Mouse (Mus musculus): ENCODE measurements around the gene 6030498E09Rik.

6030498E09Rik gene

DNA sequence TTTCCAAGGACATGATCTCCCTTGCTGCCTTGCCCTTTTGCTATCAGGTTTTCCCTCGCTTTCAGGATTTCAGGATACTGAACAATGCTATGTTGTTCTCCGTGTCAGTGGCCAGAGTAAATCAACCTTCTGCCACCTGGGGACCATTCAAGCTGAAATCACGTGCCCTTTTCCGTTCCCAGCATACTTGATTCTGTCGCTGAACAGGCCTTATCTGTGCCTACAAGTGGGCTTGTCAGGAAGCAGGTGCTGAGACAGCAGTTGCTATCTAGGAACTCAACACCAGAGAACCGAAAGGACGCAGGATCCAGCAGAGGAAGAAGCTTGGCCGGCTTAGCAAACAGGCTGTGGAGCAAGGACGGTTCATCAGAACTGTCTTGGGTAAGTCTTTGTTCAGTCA lies at the start of gene 6030498E09Rik:
6030498E09Rik (plus strand) TSS at position 194 of the 400 bp plus-strand sequence.
- DNase-seq: no peak

DNA sequence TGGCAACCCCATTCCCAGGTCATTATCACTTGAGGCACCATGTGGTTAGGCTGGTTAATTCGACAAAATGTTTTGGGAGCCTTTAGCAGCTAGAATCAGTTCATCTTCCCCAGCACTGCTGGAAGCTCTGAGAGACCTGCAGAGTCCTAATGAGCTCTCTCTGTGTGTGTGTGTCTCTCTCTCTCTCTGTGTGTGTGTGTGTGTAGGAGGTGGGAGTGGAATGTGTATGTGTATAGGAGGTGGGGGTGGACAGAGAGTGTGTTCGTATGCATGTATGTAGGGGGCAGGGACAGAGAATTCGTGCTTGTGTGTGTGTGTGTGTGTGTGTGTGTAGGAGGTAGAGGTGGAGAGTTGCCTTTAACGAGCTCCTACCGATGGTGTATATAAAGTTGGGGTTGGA lies 42.4 kb upstream of the 6030498E09Rik start:
- DNase-seq: no peak

DNA sequence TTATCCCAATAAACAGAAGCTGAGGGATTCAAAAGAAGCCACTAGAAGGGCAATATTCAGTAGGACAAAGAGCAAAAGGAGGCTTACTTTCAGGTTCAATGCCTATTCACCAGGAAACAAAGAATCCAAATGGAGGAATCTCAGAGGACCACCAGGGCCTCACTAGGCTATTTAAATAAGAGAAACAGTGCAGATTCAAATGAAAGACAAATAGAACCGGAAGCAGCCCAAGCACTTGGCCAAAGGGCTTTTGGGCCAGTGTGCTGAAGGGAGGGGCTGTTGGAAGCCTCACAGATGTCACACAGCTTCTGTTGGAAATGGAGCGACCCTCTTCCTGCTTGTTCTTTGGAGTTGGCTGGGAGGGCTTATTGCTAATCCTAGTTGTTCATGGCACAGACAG lies 41.8 kb upstream of the 6030498E09Rik start:
- DNase-seq: no peak

DNA sequence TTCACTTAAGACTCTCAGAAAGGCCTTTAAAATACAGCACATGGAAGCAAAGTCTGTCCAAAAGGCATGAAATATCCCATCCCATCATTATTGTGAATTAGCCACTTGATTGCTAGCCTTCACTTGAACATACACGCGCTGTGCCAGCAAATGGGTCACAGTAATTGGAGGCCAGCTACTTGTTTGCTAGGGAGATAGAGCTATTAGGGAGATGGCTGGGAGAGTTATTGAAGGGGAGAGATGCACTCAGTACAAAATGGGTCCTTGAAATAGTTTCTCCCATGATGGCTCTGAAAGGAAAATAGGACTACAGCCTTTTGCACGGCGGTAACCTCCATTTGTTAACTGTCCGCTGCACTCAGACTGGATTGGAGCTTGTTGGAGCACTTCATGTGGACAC lies 38.8 kb upstream of the 6030498E09Rik start:
- no peak for DNase-seq

DNA sequence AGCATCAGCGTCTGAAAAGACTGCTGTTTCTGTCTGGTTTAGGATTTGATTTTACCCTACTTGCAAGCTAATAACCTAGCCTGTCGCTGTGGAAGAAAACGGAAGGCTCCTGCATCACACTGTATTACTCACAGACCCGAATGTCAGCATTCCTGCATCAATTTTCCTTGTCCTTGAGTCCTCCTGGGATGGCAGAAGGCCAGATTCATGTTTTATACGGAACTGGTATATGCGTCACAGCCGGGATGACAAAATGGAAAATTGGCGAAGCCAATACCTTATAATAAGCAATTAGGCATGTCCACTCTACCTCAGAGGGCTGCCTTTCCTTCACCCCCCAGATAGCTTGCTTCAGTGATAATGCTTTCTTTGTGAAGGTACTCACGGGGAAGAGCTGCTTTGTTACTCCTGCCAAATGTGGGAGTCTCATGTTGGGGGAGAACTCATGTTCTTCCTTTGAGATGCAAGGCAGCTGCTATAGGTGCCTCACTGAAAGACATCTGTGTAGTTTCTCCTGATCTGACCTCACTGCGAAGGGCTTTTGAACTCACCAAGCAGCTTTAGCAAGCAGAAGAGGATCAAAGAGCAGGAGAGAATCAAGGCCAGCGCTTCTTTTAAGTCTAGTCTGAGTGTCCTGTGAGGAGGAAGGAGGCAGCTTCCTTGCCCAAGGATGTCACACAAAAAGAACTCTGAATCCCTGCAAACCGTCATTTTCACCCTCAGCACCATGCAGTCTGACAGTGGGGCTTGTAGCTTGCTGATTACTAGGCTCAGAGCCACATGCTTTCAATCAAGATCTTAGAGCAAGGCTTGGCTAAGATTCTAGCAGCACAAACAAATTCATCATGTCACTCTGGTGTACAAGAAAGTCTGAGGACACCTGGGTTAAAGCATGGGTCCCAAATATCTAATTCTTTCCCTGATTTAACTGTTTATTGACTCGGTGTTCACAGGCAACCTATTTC lies 37.3 kb upstream of the 6030498E09Rik start:
- no peak for DNase-seq

DNA sequence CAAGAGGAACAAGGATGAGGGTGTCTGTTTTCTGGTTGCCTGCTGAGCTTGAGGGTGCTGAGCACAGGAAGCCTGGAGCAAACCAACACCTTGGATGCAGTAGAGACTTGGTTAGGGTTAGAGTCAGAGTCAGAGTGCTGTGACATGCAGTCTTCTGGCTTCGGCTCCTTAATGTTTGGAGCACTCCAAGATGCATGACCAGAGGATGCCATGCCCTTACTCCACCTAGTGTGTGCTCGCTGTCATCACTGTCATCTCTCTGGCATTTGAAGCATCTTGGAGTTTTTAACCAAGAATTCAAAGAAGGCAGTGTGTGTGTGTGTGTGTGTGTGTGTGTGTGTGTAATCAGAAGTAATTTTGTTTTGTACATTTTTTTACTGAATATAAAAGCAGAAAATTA lies 1.0 kb upstream of the 6030498E09Rik start:
- DNase-seq: no peak

DNA sequence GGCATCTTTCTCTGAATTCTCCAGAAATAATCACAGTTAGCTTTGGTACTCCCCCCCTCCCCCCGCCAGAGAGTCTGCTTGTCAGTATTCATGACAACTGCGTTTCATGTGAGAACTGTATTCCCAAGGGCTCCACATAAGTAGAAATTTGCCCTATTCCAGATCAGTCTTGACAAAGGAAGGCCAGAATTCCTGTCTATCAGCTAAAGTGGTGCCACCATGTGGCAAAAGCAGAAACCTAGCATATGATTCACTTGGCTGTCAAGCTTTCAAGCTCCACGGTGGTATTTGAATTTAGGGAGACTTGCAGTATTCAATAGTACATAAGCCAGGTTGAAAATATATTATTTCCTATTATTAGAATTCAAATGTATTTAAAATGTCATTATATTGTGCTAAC lies 585 bp upstream of the 6030498E09Rik start:
- no peak for DNase-seq

DNA sequence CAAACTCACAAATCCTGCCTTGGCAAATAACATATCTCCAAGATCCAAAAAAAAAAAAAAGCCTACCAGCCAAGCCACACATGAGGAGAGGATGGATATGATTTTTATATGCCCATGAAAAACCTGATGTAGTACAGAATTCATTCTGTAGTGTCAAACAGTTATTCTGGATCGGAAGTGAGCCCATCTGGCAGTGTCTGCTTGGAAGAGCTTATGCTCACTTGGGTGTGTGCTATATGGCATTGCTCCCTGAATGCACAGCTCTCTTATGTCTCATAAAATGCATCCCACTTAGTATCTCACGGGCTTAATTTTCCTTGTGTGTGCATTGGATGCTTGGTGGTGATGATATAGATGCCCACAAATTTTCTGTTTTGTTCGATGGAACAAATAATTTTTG lies 21.9 kb downstream of the 6030498E09Rik start:
- DNase-seq: no peak

DNA sequence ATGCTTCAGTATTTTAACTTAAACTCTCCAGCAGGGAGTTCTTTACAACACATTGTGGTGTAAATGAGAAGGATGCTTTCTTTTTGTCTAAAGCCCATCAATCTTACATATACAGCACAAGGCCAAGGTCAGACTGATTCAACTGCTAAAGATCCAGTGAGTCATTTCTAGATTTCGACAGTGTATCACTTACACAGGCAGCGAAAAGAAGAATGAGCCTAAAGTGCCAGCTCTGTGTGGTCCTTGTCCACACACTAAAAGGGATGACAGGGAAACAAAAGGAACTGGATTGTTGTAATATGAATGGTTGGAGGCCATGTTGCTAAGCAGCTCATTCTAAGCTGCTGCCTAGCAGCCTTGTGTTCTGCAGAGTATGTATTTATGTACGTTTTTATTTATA lies 41.5 kb downstream of the 6030498E09Rik start:
- no peak for DNase-seq

DNA sequence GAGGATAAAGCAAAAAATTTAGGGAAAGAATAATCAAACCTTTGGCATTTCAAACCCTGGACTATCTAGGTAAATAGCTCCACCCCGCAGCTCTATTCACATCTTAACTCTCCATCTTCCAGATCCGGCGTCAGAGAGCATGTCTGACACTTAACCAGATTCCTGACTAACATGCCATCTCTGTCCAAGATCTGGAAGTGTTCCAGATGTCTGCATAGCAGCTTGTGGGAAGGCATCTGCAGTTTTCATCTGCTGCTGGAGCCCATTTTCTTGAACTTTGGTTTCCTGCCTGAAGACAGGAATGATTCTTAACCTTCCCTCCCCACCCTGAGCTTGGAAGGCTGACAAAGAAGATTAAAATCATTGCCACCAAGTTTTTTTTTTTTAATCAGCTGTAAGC lies 44.4 kb downstream of the 6030498E09Rik start:
- DNase-seq: no peak

DNA sequence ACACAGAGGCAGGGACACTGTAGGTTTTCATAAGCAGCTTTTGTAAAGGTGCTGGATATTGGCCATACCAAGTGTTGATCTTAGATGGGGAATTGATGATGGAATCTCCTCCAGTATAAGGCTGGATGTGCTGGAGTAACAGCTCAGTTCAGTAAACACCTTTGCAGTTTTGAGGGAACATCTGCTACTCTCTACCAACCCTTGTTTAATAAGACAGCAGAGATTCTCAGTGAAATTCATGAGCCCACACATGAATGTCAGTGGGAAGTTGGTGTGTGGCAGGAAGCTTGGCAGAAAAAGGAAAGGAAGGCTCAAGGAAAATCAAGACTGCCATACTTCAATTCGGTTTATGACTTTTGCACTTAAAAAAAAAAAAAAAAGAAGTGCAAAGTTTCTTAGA lies 186.1 kb downstream of the 6030498E09Rik start:
- no peak for DNase-seq

DNA sequence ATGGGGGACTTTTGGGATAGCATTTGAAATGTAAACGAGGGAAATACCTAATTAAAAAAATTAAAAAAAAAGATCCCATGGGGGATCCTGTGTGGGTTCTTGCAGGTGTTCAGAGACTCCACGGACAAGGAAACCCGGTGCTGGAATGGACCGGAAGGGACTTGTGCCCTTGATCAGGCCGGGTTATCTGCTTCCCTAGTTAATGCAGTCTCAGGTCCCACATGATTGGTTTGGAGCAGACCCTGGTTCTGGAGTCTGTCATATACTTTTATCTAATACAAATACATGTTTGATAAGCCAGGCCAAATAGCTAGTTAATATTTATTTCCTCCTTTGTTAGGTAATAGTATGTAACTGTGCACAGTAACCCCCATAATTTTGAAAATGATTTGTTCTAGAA lies 223.8 kb downstream of the 6030498E09Rik start:
- DNase-seq: no peak
